Mouse (Mus musculus) right cerebral cortex, postnatal 36 days (tissue): ENCODE measurements around the gene Rps6kc1.

ENCODE experiments used
- DNase-seq, 2 experiments: peaks; one replicate each; pipeline ENCODE4 v3.0.0; 2022; ENCODE audit warnings: low spot score in 2 of 2, mixed read lengths in 1 of 2

Rps6kc1 gene

DNA sequence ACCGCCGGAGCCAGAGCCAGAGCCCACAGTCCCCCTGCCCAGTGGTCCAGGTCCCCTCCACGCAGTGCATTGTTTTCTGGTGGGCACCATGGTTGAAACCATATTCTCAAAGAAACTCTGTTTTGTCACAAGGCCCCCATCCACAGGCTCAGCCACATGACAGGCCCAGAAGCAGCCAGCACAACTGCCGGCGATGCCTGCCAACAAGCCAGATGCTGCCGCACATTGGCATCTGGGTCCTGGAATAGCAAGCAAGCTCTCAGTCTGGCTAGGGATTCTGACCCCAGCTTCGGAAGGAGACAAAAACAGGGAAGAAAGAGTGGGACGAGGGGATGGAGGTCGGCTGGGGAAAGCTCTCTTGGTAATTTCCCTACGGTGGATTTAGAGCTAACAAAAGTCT, 147.8 kb downstream of the Rps6kc1 start:
- DNase-seq: peak in 1 of 2 experiments; percentile 55

DNA sequence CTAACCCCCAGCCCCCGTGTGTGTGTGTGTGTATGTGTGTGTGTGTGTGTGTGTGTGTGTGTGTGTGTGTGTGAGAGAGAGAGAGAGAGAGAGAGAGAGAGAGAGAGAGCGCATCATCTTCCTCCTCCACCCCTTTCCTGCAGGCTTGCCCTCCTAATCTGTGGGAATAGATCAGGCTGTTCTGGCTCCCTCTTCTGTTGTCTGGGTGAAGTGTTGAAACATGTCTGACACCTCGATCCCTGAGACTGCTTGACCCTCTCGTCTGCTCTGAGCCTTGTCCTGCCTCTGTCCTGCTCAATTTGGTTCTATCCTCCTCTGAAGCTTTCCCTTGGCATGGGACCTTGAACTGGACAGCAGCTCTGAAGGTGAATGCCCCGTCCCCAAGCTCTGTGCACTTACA, 149.8 kb downstream of the Rps6kc1 start:
- no peak for DNase-seq

DNA sequence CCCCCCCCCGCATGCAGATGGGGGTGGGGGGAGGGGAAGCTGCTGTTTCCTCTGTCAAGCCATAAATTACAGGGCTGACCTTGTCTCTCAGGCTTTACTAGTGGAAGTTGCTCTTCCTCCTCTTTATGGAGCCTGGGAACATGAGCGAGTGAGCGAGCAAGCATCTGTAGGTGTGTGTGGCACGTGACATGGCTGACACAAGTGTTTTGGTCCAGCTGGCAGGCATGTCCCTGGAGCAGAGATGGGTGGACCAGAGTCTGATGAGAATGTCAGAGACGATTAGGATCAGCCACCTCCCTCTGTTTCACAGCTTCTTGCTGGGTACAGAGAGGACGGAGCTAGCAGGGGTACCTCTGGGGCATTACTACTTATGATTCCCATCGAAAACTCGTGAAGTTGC, 153.7 kb downstream of the Rps6kc1 start:
- DNase-seq: no peak

DNA sequence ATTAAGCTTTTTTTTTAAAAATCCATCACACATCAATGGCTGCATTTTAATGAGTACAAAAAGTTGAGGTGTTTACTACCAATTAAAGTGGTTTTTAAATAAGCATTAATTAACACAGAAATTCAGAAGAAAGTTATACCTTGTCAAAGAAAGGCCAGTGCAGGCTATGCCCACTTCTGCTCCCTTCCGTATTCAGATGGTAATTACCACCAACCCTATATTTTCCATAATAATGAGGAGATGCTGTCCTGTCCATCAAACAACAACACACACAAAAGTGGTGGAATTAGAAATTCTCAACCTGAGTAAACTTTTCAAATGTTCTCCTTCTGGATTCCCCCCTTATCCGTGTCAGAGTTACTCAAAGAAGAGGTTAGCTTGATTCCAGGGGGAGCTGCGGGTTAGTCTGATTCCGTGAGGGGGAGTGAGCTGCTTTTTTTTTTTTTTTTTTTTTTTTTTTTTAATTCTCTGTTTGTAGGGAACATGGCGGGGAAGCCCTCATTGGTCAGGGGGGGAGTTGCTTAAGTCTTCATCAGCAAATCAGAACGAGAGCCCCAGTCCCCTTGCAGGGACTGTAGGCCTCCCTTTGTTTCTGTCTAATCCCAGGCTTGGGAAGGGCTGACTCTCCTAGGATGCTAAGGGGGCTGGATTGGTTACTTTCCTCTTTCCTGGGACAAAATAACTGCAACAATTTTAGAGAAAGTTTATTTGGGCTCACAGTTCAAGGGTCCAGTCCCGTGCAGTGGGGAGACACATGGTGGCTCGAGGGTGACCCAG, 159.6 kb downstream of the Rps6kc1 start:
- no peak for DNase-seq

GRCm38 (mm10) chr1:190748937-190749336, 162.6 kb downstream of the Rps6kc1 start:
- DNase-seq: no peak

DNA sequence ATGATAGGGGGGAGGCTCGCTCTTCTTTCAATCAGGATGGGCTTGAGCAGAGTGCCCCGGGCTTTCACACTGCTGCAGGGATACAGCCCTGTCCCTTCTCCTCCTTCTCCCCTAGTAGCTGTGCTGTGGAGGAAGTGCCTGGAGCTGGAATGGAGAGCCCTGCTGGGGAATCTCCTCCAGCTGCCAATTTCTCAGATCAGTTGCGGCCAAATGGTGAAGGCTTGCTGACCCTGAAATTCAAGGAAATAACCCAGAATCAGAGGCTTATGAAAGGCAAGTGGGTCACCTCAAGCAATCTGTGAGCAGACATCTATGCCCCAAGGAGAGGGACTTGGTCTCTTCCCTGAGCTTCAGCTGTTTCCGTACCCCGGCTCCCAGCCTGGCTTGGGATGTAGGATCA, 170.1 kb downstream of the Rps6kc1 start:
- DNase-seq: no peak

DNA sequence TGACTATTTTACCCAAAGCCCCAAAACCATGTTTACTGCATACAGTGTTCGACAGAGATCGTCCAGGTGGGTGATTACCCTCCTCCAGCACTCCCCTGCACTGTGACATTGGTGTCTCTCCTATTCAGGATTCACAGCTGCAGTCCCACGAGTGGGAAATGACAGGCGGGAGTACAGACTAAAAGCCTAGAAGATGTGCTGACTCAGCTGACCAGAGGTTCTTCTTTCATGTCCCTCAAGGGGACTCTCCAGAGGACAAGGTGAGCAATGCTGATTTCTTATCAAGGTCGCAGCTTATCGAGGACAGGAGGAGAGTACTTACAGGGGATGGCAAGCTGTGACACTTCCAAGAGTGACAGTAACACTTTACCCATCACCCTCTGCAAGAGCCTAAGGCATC, 178.8 kb downstream of the Rps6kc1 start:
- no peak for DNase-seq

DNA sequence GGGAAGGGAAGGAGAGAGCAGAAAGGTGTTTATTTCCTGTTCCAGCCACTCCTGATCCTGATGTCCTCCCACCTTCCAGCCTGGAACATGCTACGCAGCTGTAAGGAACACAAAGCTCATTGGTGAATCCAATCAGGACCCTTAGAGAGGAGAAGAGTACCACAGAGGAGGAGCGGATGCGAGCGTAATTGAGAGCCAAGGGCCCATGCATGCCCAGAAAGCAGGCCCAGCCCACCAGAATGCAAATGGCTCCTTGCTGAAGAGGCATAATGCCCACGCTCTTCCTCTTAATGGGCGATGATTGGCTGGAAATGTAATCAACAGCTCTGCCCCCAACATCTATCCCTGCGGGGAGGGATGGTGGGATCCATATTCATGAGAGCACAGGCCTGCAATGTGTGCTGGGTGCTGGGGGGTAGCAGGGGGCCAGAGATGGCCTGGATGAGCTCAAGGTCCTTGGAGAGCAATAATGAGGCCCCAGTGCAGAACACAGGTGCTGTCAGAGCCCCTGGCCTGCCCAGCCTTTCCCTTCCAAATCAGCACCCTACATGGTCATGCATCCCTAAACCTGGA, 182.0 kb downstream of the Rps6kc1 start:
- no peak for DNase-seq

DNA sequence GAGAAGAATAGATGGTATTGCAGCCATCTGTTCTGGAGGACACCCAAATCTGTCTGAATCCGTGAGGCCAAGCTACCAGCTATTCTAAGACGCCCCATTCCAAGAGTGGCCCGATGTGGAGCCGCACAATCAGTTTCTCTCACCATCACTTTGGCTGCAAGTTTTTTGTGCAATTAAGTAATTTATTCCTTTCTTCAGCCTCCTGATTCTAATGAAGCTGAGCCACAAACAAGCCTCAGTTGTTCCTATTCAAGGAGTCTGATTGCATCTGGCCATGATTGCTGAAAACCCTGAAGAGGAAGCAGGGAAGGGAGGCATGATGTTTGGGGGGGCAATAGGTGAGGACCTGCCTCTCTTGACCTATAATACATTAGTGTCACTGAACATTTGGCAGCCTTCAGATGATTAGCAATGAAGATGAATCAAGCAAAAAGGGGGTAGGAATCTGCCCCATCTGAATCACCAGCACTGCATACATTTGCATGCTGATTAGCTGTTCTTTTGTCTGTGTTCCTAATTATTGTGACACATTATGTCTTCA, 183.4 kb downstream of the Rps6kc1 start:
- DNase-seq: peak in 1 of 2 experiments; percentile 14

- DNase-seq: no peak
Observed at GRCm38 (mm10) chr1:190727385-190727784, 184.2 kb downstream of the Rps6kc1 start.

GRCm38 (mm10) chr1:190724591-190725380, 186.8 kb downstream of the Rps6kc1 start:
- DNase-seq: peak in 1 of 2 experiments; percentile 11

DNA sequence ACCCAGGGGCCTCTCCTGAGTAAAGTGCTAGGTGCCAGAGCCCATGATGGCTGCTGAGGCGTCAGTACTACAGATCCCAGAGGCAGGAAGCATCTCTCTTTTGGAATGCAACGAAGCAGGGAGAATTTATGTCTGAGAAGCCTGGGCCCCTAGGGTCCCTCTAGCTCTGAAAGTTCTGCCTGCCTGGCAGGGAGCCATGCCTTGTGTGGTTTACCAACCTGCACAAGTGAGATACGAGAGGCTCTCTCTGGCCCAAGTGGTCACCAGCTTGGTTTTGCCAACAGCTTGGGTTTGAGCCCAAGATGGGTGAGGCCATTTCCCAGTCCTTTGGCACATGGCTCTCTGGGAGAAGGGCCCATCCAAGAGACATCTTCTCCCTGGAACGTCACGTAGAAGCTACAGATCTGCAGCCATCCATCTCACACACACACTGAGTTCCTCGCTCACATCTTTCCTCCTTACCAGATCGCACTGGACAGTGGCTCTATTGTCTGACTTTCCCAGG, 187.6 kb downstream of the Rps6kc1 start:
- DNase-seq: no peak

DNA sequence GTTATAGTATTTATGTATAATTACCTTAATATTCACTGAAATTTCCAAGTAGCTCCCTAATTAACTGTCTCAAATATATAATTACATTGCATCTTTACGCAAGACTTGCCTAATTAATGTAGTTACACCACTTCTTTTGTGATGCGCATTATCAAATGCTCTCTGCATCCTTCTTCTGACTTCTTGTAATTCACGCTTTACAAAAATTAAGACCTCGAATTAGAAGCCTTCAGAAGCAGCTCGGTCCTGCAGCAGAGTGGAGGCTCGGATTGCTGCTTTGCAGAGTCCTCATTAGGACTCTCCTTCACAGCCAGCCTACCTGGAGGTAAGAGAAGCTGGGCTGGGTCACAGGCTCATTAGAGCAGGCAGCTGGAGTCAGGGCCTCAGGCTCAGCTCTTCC, 197.7 kb downstream of the Rps6kc1 start:
- DNase-seq: no peak

DNA sequence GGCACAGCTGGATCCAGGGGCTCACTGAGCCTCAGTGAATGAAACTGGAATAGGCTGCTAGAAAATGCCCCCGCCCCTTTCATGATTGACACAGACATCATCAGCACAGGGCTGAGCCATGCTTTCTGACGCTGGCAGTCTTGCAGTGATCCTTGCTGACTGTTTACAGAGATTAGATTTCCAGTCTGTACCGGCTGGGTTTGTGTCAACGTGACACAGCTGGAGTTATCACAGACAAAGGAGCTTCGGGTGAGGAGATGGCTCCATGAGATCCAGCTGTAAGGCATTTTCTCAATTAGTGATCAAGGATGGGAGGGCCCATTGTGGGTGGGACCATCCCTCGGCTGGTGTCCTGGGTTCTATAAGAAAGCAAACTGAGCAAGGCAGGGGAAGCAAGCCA, 214.0 kb downstream of the Rps6kc1 start:
- DNase-seq: no peak

DNA sequence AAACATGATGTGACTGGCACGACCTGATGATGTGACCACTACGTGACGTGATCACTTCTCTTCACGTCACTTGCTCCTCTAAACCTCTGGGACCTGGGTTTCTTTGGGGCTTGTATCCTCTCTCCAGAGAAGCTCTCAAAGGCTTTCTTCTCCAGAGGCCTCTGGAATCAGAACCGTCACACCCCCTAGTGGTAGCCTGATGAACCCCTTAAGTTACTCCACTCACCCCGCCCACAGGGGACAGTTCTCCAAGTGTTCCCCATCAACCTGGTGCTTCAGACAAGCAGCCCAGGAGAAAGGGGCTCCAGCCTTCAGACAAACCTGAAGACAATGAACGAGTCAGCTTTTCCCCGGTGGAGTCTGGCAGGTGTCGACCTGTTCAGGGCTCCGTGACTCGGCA, 216.0 kb downstream of the Rps6kc1 start:
- DNase-seq: peak in 1 of 2 experiments; percentile 36

- DNase-seq: peak in 1 of 2 experiments; percentile 13
Observed at GRCm38 (mm10) chr1:190690528-190691262, 220.9 kb downstream of the Rps6kc1 start.

- DNase-seq: no peak
Observed at GRCm38 (mm10) chr1:190683060-190683459, 228.5 kb downstream of the Rps6kc1 start.

DNA sequence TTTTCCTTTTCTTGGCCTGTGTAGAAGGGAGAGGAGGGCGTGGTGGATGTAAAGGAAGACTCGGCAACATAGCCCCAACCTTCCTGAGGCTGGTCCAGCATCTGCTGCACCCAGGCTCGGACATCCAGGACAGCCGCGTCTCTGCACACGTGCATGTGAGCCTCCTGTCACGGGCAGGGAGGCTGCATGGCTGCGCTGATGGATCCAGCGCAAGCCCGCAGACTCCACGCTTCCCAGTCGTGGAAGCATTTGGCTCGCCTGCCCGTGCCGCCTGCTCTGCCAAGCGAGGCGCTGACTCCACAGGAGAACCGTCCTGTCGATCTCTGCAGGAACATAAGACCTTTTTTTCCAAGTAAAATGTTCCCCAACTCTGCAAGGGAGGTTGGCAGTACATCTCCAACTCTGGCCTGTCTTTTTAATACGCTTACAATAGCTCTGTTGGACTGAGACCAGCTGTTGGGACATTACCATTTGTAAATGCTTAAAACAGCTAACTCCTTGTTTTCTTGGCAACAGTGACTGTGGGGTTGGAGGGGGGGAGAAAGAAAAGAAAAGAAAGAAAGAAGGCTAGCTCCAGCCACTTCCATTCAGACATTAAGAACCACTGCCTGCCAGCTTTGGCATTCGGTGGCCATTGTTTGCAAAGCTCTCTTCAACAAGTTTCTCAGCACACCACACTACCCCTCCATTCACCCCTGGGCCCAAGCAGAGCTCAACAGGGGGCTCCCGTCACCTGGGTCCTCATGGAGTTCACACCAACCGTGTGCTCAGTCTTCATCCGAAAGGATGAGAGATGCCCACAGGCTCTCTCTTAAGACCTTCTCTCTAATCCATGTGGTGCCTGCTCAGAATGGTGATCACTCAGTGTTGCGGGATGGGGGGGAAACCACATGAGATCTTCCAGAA, 229.3 kb downstream of the Rps6kc1 start:
- peak; percentile 59 to 66 for DNase-seq

GRCm38 (mm10) chr1:190675455-190675854, 236.1 kb downstream of the Rps6kc1 start:
- no peak for DNase-seq

DNA sequence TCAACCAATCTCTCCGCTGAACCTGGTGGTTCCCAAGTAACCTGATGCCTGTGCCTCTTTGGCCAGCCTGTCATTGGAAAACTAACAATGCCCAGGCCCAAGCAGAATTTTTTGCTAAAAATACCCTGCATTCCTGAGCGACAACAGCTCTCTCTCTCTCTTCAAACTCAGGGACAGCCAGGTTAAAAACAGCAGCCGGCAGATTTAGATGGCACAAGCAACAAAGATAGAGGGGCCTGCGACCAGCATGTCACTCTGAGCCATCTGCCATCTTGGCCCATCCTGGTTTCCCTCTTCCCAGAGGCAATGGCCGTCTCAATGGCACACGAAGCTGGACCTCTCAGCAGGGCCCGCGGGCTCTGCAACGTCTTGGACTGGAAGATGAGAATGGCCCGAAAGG, 242.5 kb downstream of the Rps6kc1 start:
- DNase-seq: no peak
